Comparison of ENCODE assay signal across 8 mouse cellular contexts in genomic region chr17:85799865-85800356, GRCm38 (mm10).
DNase-seq lines count a peak whose midpoint lies in the region; ATAC-seq and TF ChIP-seq lines count a peak whose summit lies in the region.

No protein-coding gene starts in this region.

- peak overlapping the region; percentile 59 for H3K9ac ChIP-seq in kidney, embryonic 16.5 days (replicated peaks; ENCODE audit: low read length)
- H3K9ac ChIP-seq in heart, postnatal 0 days (replicated peaks; ENCODE audit: low read depth, low read length) = no peak overlapping the region
- no peak overlapping the region for H3K9ac ChIP-seq in liver, embryonic 15.5 days
- peak overlapping the region; percentile 67 for H3K9ac ChIP-seq in stomach, postnatal 0 days (ENCODE audit: low read length)

- no peaks in the 10 kb centered on the region for H3K9me3 ChIP-seq in kidney, embryonic 16.5 days (ENCODE audit: low read length)
- no peaks in the 10 kb centered on the region for H3K9me3 ChIP-seq in heart, postnatal 0 days (replicated peaks; ENCODE audit: control insufficient read depth, low read length)
- H3K9me3 ChIP-seq in liver, embryonic 15.5 days (replicated peaks) = no peaks in the 10 kb centered on the region
- H3K9me3 ChIP-seq in stomach, postnatal 0 days (ENCODE audit: control insufficient read depth, low read length) = no peaks in the 10 kb centered on the region

- H3K4me2 ChIP-seq in kidney, embryonic 16.5 days (replicated peaks; ENCODE audit: low read depth, low read length) = peak overlapping the region; percentile 87
- peak overlapping the region; percentile 62 for H3K4me2 ChIP-seq in heart, postnatal 0 days (ENCODE audit: low read depth, low read length)
- peak overlapping the region; percentile 52 for H3K4me2 ChIP-seq in liver, embryonic 15.5 days
- H3K4me2 ChIP-seq in stomach, postnatal 0 days (replicated peaks; ENCODE audit: low read depth) = peak overlapping the region; percentile 78

- peak overlapping the region; percentile 85 for H3K27ac ChIP-seq in kidney, embryonic 16.5 days (ENCODE audit: low read length)
- H3K27ac ChIP-seq in heart, postnatal 0 days (ENCODE audit: low read depth) = no peak overlapping the region
- no peak overlapping the region for H3K27ac ChIP-seq in liver, embryonic 15.5 days (replicated peaks)
- peak overlapping the region; percentile 53 for H3K27ac ChIP-seq in stomach, postnatal 0 days (replicated peaks)

- peaks cover 13% of the 10 kb centered on the region for H3K4me1 ChIP-seq in kidney, embryonic 16.5 days (ENCODE audit: insufficient read depth, low read length)
- 0 out of 2 replicates have a peak, but pooled peaks cover 8% of the 10 kb centered on the region for H3K4me1 ChIP-seq in heart, postnatal 0 days (ENCODE audit: control insufficient read depth, insufficient read depth)
- peaks cover 6% of the 10 kb centered on the region for H3K4me1 ChIP-seq in liver, embryonic 15.5 days (replicated peaks)
- H3K4me1 ChIP-seq in stomach, postnatal 0 days (replicated peaks; ENCODE audit: control insufficient read depth, insufficient read depth) = no peaks in the 10 kb centered on the region

- ATAC-seq in kidney, embryonic 16.5 days (ENCODE audit: low FRiP score, low TSS enrichment) = peak; percentile 50
- ATAC-seq in heart, postnatal 0 days (ENCODE audit: insufficient read depth, low read depth) = peak; percentile 30; the same call in 1 of the 2 replicates
- ATAC-seq in liver, embryonic 15.5 days (ENCODE audit: insufficient read depth) = no peak
- 0 out of 2 replicates have a peak, but pooled peaks have one; percentile 29 for ATAC-seq in stomach, postnatal 0 days (ENCODE audit: low FRiP score, low TSS enrichment)

- DNase-seq in kidney, adult 9 months = no peak
- peak; percentile 59 for DNase-seq in brain, embryonic 14.5 days (ENCODE audit: low read depth)
- DNase-seq in heart, postnatal 0 days (ENCODE audit: low spot score) = no peak
- peak; percentile 33 for DNase-seq in stomach, postnatal 0 days (ENCODE audit: low spot score)
- no peak for DNase-seq in MN1 (ENCODE audit: low spot score)
- no peak for DNase-seq in layer of hippocampus, postnatal 14 days (ENCODE audit: low spot score in 2 of 2)

- no peak for TF ChIP-seq POLR2A in brain, embryonic 14.5 days (IDR thresholded peaks at IDR 0.05; ENCODE audit: borderline replicate concordance, extremely low read depth, insufficient read depth, insufficient read length, poor library complexity, severe bottlenecking)

- TF ChIP-seq EP300 in heart, postnatal 0 days (IDR thresholded peaks at IDR 0.05; ENCODE audit: low read depth) = no peak
- no peak for TF ChIP-seq EP300 in stomach, postnatal 0 days (optimal IDR thresholded peaks at IDR 0.05)

- H3K36me3 ChIP-seq in kidney, embryonic 16.5 days (ENCODE audit: insufficient read depth, low read length) = no peaks in the 10 kb centered on the region
- H3K36me3 ChIP-seq in heart, postnatal 0 days (replicated peaks; ENCODE audit: control insufficient read depth, insufficient read depth, low read length) = no peaks in the 10 kb centered on the region
- H3K36me3 ChIP-seq in liver, embryonic 15.5 days (replicated peaks) = no peaks in the 10 kb centered on the region
- no peaks in the 10 kb centered on the region for H3K36me3 ChIP-seq in stomach, postnatal 0 days (ENCODE audit: control insufficient read depth, insufficient read depth, low read length)

- peaks cover 59% of the 10 kb centered on the region for H3K27me3 ChIP-seq in kidney, embryonic 16.5 days (ENCODE audit: insufficient read depth, low read length)
- peaks cover 81% of the 10 kb centered on the region for H3K27me3 ChIP-seq in heart, postnatal 0 days (ENCODE audit: control insufficient read depth, insufficient read depth, low read length)
- H3K27me3 ChIP-seq in liver, embryonic 15.5 days = peaks cover 80% of the 10 kb centered on the region
- H3K27me3 ChIP-seq in stomach, postnatal 0 days (ENCODE audit: control insufficient read depth, insufficient read depth, low read length) = no peaks in the 10 kb centered on the region

- TF ChIP-seq CTCF in brain, embryonic 14.5 days (IDR thresholded peaks at IDR 0.05; ENCODE audit: borderline replicate concordance, extremely low read depth, insufficient read depth, insufficient read length) = no peak
- TF ChIP-seq CTCF in heart, postnatal 0 days (IDR thresholded peaks at IDR 0.05; ENCODE audit: low read depth) = no peak
- TF ChIP-seq CTCF in stomach, postnatal 0 days (IDR thresholded peaks at IDR 0.05; ENCODE audit: low read depth) = no peak

- under 1% methylated on average over 34 of the region's 34 CpGs for WGBS in kidney, embryonic 16.5 days
- WGBS in heart, postnatal 0 days = under 1% methylated on average over 32 of the region's 34 CpGs
- WGBS in liver, embryonic 15.5 days (ENCODE audit: insufficient replicate concordance) = 1% methylated on average over 33 of the region's 34 CpGs
- 2% methylated on average over 33 of the region's 34 CpGs for WGBS in stomach, postnatal 0 days

- peak overlapping the region; percentile 54 for H3K4me3 ChIP-seq in kidney, embryonic 16.5 days (ENCODE audit: low read length)
- peak overlapping the region; percentile 39 for H3K4me3 ChIP-seq in heart, postnatal 0 days (ENCODE audit: low read depth, low read length)
- peak overlapping the region; percentile 35 for H3K4me3 ChIP-seq in liver, embryonic 15.5 days (replicated peaks)
- peak overlapping the region; percentile 48 for H3K4me3 ChIP-seq in stomach, postnatal 0 days (ENCODE audit: low read depth, low read length)

Comparison
In these comparisons a context has a peak if more than half of its experiments do, and no peak if none do; other contexts are left out.
1. H3K27ac ChIP-seq: peak in kidney, embryonic 16.5 days (single experiment) and stomach, postnatal 0 days (single experiment); none in heart, postnatal 0 days (single experiment) and liver, embryonic 15.5 days (single experiment).
2. H3K9ac ChIP-seq: peak in kidney, embryonic 16.5 days (single experiment) and stomach, postnatal 0 days (single experiment); none in heart, postnatal 0 days (single experiment) and liver, embryonic 15.5 days (single experiment).
3. DNase-seq: peak in brain, embryonic 14.5 days (single experiment) and stomach, postnatal 0 days (single experiment); none in kidney, adult 9 months (single experiment), heart, postnatal 0 days (single experiment), MN1 (single experiment) and layer of hippocampus, postnatal 14 days (0 of 2).
4. Peak in every context shown above with its lines, with median percentiles within 50 percentile points of each other: H3K4me2 ChIP-seq and H3K4me3 ChIP-seq.